Mouse (Mus musculus) cortical plate, adult 2 months (tissue): ENCODE results near the gene Camkk2. TPM values are rescaled to one million over a fixed set of nuclear protein-coding genes. Genes with fewer than 3 reads are reported as not detected.
A peak's percentile ranks its signal among the peaks of the same experiment; 100 is the strongest.

Source experiments
- H3K27ac ChIP-seq: fragments of 200-500 bp; 2 replicates; pipeline ENCODE4 v1.5.1; 2012; ENCODE audit warnings: low read length, control low read depth, inconsistent platforms; ENCODE audit not compliant: insufficient read depth
- H3K4me1 ChIP-seq: fragments of 200-500 bp; 2 replicates; pipeline ENCODE4 v1.6.1; 2011; ENCODE audit warnings: low read length; ENCODE audit not compliant: control insufficient read depth, insufficient read depth
- H3K4me3 ChIP-seq: fragments of 200-500 bp; 2 replicates; pipeline ENCODE4 v1.5.1; 2011; ENCODE audit warnings: mild to moderate bottlenecking, low read length, control low read depth; ENCODE audit not compliant: insufficient read depth
- CTCF ChIP-seq: fragments of 200-500 bp; IDR thresholded peaks from 2 replicates; pipeline ENCODE4 v1.5.1; 2011; ENCODE audit warnings: mild to moderate bottlenecking, control low read depth, low read length; ENCODE audit not compliant: insufficient read depth; ENCODE audit errors: extremely low read depth
- POLR2A ChIP-seq: fragments of 200-500 bp; IDR thresholded peaks from 2 replicates; pipeline ENCODE4 v1.6.1; 2011; ENCODE audit warnings: mild to moderate bottlenecking, low read length, control low read depth; ENCODE audit not compliant: insufficient read depth; ENCODE audit errors: extremely low read depth
- polyA plus RNA-seq: library from polyadenylated mRNA; depleted of rRNA; stranded (reverse); fragments of >200 nt; gene quantifications from 2 replicates; pipeline ENCODE4 v1.2.3, GENCODE M21; 2012

Camkk2 gene
- polyA plus RNA-seq, 1 experiment, result 276 TPM

GRCm38 (mm10) chr5:122754477-122754876 is 24.7 kb downstream of the Camkk2 start:
- H3K27ac ChIP-seq, result no peak overlapping the region
- no peak overlapping the region for H3K4me3 ChIP-seq
- TF ChIP-seq CTCF, result no peak
- no peak for TF ChIP-seq POLR2A
- no peaks in the 10 kb centered on the region for H3K4me1 ChIP-seq

GRCm38 (mm10) chr5:122747950-122748349 is 31.3 kb downstream of the Camkk2 start:
- H3K4me3 ChIP-seq, result no peak overlapping the region
- TF ChIP-seq CTCF (no peak), POLR2A (no peak)
- no peaks in the 10 kb centered on the region for H3K4me1 ChIP-seq
- no peak overlapping the region for H3K27ac ChIP-seq

- no peak for TF ChIP-seq CTCF
- TF ChIP-seq POLR2A, result no peak
- H3K27ac ChIP-seq, result no peak overlapping the region
- no peak overlapping the region for H3K4me3 ChIP-seq
- no peaks in the 10 kb centered on the region for H3K4me1 ChIP-seq
Observed at GRCm38 (mm10) chr5:122743880-122744422, 35.3 kb downstream of the Camkk2 start.

- Histone ChIP-seq H3K4me1 (no peaks in the 10 kb centered on the region), H3K27ac (no peak overlapping the region), H3K4me3 (no peak overlapping the region)
- TF ChIP-seq CTCF, result no peak
- no peak for TF ChIP-seq POLR2A
Observed at GRCm38 (mm10) chr5:122736761-122737160, 42.4 kb downstream of the Camkk2 start.

GRCm38 (mm10) chr5:122735853-122736252 is 43.4 kb downstream of the Camkk2 start:
- Histone ChIP-seq H3K27ac (no peak overlapping the region), H3K4me3 (no peak overlapping the region), H3K4me1 (no peaks in the 10 kb centered on the region)
- no peak for TF ChIP-seq CTCF
- TF ChIP-seq POLR2A, result no peak

GRCm38 (mm10) chr5:122733881-122734280 is 45.3 kb downstream of the Camkk2 start:
- Histone ChIP-seq H3K4me3 (no peak overlapping the region), H3K27ac (no peak overlapping the region), H3K4me1 (no peaks in the 10 kb centered on the region)
- no peak for TF ChIP-seq CTCF
- no peak for TF ChIP-seq POLR2A

GRCm38 (mm10) chr5:122731991-122732673 is 47.1 kb downstream of the Camkk2 start:
- no peak for TF ChIP-seq CTCF
- no peak for TF ChIP-seq POLR2A
- no peak overlapping the region for H3K27ac ChIP-seq

GRCm38 (mm10) chr5:122731321-122731720 is 47.9 kb downstream of the Camkk2 start:
- Histone ChIP-seq H3K4me1 (no peaks in the 10 kb centered on the region), H3K27ac (no peak overlapping the region), H3K4me3 (no peak overlapping the region)
- TF ChIP-seq CTCF, result peak; percentile 75
- TF ChIP-seq POLR2A, result no peak

More at GRCm38 (mm10) chr5:122731991-122732673, 47.1 kb downstream of the Camkk2 start:
- no peaks in the 10 kb centered on the region for H3K4me1 ChIP-seq
- no peak overlapping the region for H3K4me3 ChIP-seq

- TF ChIP-seq POLR2A, result no peak
- Histone ChIP-seq H3K4me3 (no peak overlapping the region), H3K27ac (no peak overlapping the region), H3K4me1 (no peaks in the 10 kb centered on the region)
Observed at GRCm38 (mm10) chr5:122730776-122731175, 48.4 kb downstream of the Camkk2 start.

GRCm38 (mm10) chr5:122727096-122727495 is 52.1 kb downstream of the Camkk2 start:
- TF ChIP-seq POLR2A, result no peak
- no peaks in the 10 kb centered on the region; the same call in 1 of the 2 replicates for H3K4me1 ChIP-seq
- H3K4me3 ChIP-seq, result no peak overlapping the region
- H3K27ac ChIP-seq, result no peak overlapping the region
